Mouse (Mus musculus) urinary bladder, adult 2 months (tissue): ENCODE results near the gene Rnft2. TPM values are rescaled to one million over a fixed set of nuclear protein-coding genes. Genes with fewer than 3 reads are reported as not detected.

Experiments
- polyA plus RNA-seq: library from polyadenylated mRNA; depleted of rRNA; stranded (reverse); fragments of >200 nt; gene quantifications from 2 replicates; pipeline ENCODE4 v1.2.3, GENCODE M21; 2012; rRNA removed

Gene Rnft2
- polyA plus RNA-seq, 1 experiment: 4.3 TPM

Other genes starting within 250 kb of the Rnft2 start
- gene Tesc, start 217.4 kb downstream of the Rnft2 start, polyA plus RNA-seq: 1.5 and 2.0 TPM in 2 replicates
- 30.9 and 32.3 TPM in 2 replicates for gene Fbxw8, start 89.7 kb downstream of the Rnft2 start, polyA plus RNA-seq
- gene Hrk, start 80.5 kb downstream of the Rnft2 start, polyA plus RNA-seq: 0.01 TPM in 2 replicates
- gene 2410131K14Rik, start 111 bp upstream of the Rnft2 start, polyA plus RNA-seq: 9.9 and 10.3 TPM in 2 replicates